Mouse (Mus musculus) MEL (cell line): ENCODE data around the gene Dusp5. TPM values are rescaled to one million over a fixed set of nuclear protein-coding genes. Genes with fewer than 3 reads are reported as not detected.

Experiments used
- DNase-seq: peaks from one replicate; pipeline ENCODE4 v3.0.0; 2011; ENCODE audit warnings: low read depth, low spot score
- H3K27ac ChIP-seq: 2 replicates; pipeline ENCODE4 v1.5.1; 2012; ENCODE audit warnings: low read depth, mild to moderate bottlenecking, control low read depth, low read length, moderate library complexity; ENCODE audit not compliant: control insufficient read depth
- H3K27me3 ChIP-seq, 2 experiments: fragments of 150-350 bp in 1 of 2; sonication (generic) in 1 of 2; 2 replicates each; pipeline ENCODE4 v1.6.1; 2012; ENCODE audit warnings: low read length in 2 of 2, mild to moderate bottlenecking in 2 of 2, improper control_type of control experiment in 1 of 2, moderate library complexity in 1 of 2; ENCODE audit not compliant: insufficient read depth in 2 of 2, control insufficient read depth in 1 of 2
- H3K36me3 ChIP-seq, 2 experiments: 2 replicates each; pipeline ENCODE4 v1.6.1; 2012 to 2014; ENCODE audit warnings: low read length in 2 of 2, improper control_type of control experiment in 1 of 2, inconsistent platforms in 1 of 2, mild to moderate bottlenecking in 1 of 2; ENCODE audit not compliant: insufficient read depth in 2 of 2, control insufficient read depth in 1 of 2
- H3K4me1 ChIP-seq, 2 experiments: fragments of 150-350 bp in 1 of 2; sonication (generic) in 1 of 2; 2 replicates each; pipeline ENCODE4 v1.6.1; 2012; ENCODE audit warnings: low read length in 2 of 2, improper control_type of control experiment in 1 of 2, mild to moderate bottlenecking in 1 of 2; ENCODE audit not compliant: insufficient read depth in 2 of 2, control insufficient read depth in 1 of 2
- H3K4me3 ChIP-seq, 2 experiments: fragments of 150-350 bp in 1 of 2; sonication (generic) in 1 of 2; 2 replicates each; pipeline ENCODE4 v1.5.1; 2012; ENCODE audit warnings: low read depth in 2 of 2, low read length in 2 of 2, mild to moderate bottlenecking in 2 of 2, moderate library complexity in 2 of 2, control low read depth in 1 of 2, improper control_type of control experiment in 1 of 2; ENCODE audit not compliant: control insufficient read depth in 1 of 2, insufficient read depth in 1 of 2
- H3K79me2 ChIP-seq: 2 replicates; pipeline ENCODE4 v1.6.1; 2012; ENCODE audit warnings: mild to moderate bottlenecking, low read length, moderate library complexity; ENCODE audit not compliant: control insufficient read depth, poor library complexity, insufficient read depth
- H3K9ac ChIP-seq: 2 replicates; pipeline ENCODE4 v1.6.1; 2012; ENCODE audit warnings: low read depth, mild to moderate bottlenecking, control low read depth, low read length, moderate library complexity; ENCODE audit not compliant: control insufficient read depth, poor library complexity, severe bottlenecking
- H3K9me3 ChIP-seq: fragments of 150-350 bp; sonication (generic); replicated peaks from 2 replicates; pipeline ENCODE4 v1.6.1; 2012; ENCODE audit warnings: mild to moderate bottlenecking, low read length, improper control_type of control experiment, moderate library complexity; ENCODE audit not compliant: insufficient read depth
- CTCF ChIP-seq, 3 experiments: IDR thresholded peaks in 2 of 3; conservative IDR thresholded peaks in 1 of 3; 2 replicates each; pipeline ENCODE4 v1.5.1; 2011 to 2012; ENCODE audit warnings: low read length in 3 of 3, low read depth in 2 of 3, mild to moderate bottlenecking in 2 of 3, improper control_type of control experiment in 1 of 3, inconsistent platforms in 1 of 3, mixed read lengths in 1 of 3, moderate library complexity in 1 of 3; ENCODE audit not compliant: control insufficient read depth in 1 of 3, insufficient read depth in 1 of 3, poor library complexity in 1 of 3, severe bottlenecking in 1 of 3
- ELF1 ChIP-seq: IDR thresholded peaks from 2 replicates; pipeline ENCODE4 v1.6.1; 2014; ENCODE audit warnings: low read depth, mild to moderate bottlenecking, inconsistent platforms, low read length, improper control_type of control experiment, moderate library complexity
- ETS1 ChIP-seq: IDR thresholded peaks from 2 replicates; pipeline ENCODE4 v1.6.1; 2012; ENCODE audit warnings: low read depth, mild to moderate bottlenecking, inconsistent platforms, low read length, improper control_type of control experiment, moderate library complexity
- GATA1 ChIP-seq: IDR thresholded peaks from 2 replicates; pipeline ENCODE4 v1.6.1; 2011; ENCODE audit warnings: low read depth, low read length, improper control_type of control experiment
- HCFC1 ChIP-seq: IDR thresholded peaks from 2 replicates; pipeline ENCODE4 v1.6.1; 2012; ENCODE audit warnings: low read depth, mild to moderate bottlenecking, inconsistent platforms, low read length, improper control_type of control experiment, moderate library complexity
- MAX ChIP-seq: IDR thresholded peaks from 2 replicates; pipeline ENCODE4 v1.6.1; 2011; ENCODE audit warnings: low read length, improper control_type of control experiment
- MAZ ChIP-seq: IDR thresholded peaks from 2 replicates; pipeline ENCODE4 v1.6.1; 2012; ENCODE audit warnings: low read depth, mild to moderate bottlenecking, inconsistent platforms, low read length, improper control_type of control experiment
- MYC ChIP-seq: IDR thresholded peaks from 2 replicates; pipeline ENCODE4 v1.6.1; 2011; ENCODE audit warnings: low read depth, mild to moderate bottlenecking, low read length, improper control_type of control experiment, moderate library complexity
- NRF1 ChIP-seq: IDR thresholded peaks from 2 replicates; pipeline ENCODE4 v1.6.1; 2014; ENCODE audit warnings: low read depth, mild to moderate bottlenecking, inconsistent platforms, low read length, improper control_type of control experiment, moderate library complexity; ENCODE audit not compliant: poor library complexity, insufficient read depth, severe bottlenecking
- POLR2A ChIP-seq, 2 experiments: IDR thresholded peaks; 2 replicates each; pipeline ENCODE4 v1.6.1; 2011 to 2012; ENCODE audit warnings: low read length in 2 of 2, mild to moderate bottlenecking in 2 of 2, control low read depth in 1 of 2, improper control_type of control experiment in 1 of 2, low read depth in 1 of 2, moderate library complexity in 1 of 2; ENCODE audit not compliant: control insufficient read depth in 1 of 2, insufficient read depth in 1 of 2, poor library complexity in 1 of 2
- POLR2AphosphoS2 ChIP-seq: IDR thresholded peaks from 2 replicates; pipeline ENCODE4 v1.6.1; 2011; ENCODE audit warnings: low read length, improper control_type of control experiment
- POLR2AphosphoS5 ChIP-seq: IDR thresholded peaks from 2 replicates; pipeline ENCODE4 v1.6.1; 2012; ENCODE audit warnings: low read depth, borderline replicate concordance, mild to moderate bottlenecking, inconsistent platforms, low read length, moderate library complexity, mixed read lengths
- RCOR1 ChIP-seq: IDR thresholded peaks from 2 replicates; pipeline ENCODE4 v1.6.1; 2012; ENCODE audit warnings: low read depth, mild to moderate bottlenecking, inconsistent platforms, low read length, improper control_type of control experiment
- TAL1 ChIP-seq: IDR thresholded peaks from 2 replicates; pipeline ENCODE4 v1.6.1; 2012; ENCODE audit warnings: mild to moderate bottlenecking, inconsistent platforms, low read length, moderate library complexity, mixed read lengths
- TBP ChIP-seq: IDR thresholded peaks from 2 replicates; pipeline ENCODE4 v1.8.0; 2011; ENCODE audit warnings: low read depth, low read length, improper control_type of control experiment
- TCF12 ChIP-seq: IDR thresholded peaks from 2 replicates; pipeline ENCODE4 v1.6.1; 2014; ENCODE audit warnings: low read depth, mild to moderate bottlenecking, inconsistent platforms, low read length, improper control_type of control experiment, moderate library complexity
- USF2 ChIP-seq, 2 experiments: IDR thresholded peaks; 2 replicates each; pipeline ENCODE4 v1.6.1; 2011 to 2012; ENCODE audit warnings: improper control_type of control experiment in 2 of 2, low read length in 2 of 2, borderline replicate concordance in 1 of 2, inconsistent platforms in 1 of 2, low read depth in 1 of 2, mild to moderate bottlenecking in 1 of 2; ENCODE audit not compliant: insufficient read depth in 1 of 2
- ZMIZ1 ChIP-seq: IDR thresholded peaks from 2 replicates; pipeline ENCODE4 v1.6.1; 2012; ENCODE audit warnings: low read depth, mild to moderate bottlenecking, inconsistent platforms, low read length, improper control_type of control experiment, moderate library complexity
- ZNF384 ChIP-seq: IDR thresholded peaks from 2 replicates; pipeline ENCODE4 v1.6.1; 2012; ENCODE audit warnings: low read depth, mild to moderate bottlenecking, inconsistent platforms, low read length, improper control_type of control experiment
- polyA plus RNA-seq, 2 experiments: library from polyadenylated mRNA; stranded (reverse) in 1 of 2; unstranded in 1 of 2; fragments of >175 nt in 1 of 2; fragments of >200 nt in 1 of 2; gene quantifications; 2 replicates each; pipeline versions ENCODE4 v1.2.1 to v1.2.4; 2012; ENCODE audit warnings: low replicate concordance in 2 of 2, low read depth in 1 of 2; ENCODE audit not compliant: insufficient read length in 2 of 2, insufficient read depth in 1 of 2, missing spikeins in 1 of 2
- total RNA-seq: library from RNA; depleted of rRNA; stranded (reverse); fragments of 300-350 nt; gene quantifications from 2 replicates; pipeline ENCODE4 v1.2.3, GENCODE M21; 2012

Dusp5 gene
- total and polyA plus RNA-seq, 3 experiments = 7.6 to 13.8 TPM; not detected in 1

DNA sequence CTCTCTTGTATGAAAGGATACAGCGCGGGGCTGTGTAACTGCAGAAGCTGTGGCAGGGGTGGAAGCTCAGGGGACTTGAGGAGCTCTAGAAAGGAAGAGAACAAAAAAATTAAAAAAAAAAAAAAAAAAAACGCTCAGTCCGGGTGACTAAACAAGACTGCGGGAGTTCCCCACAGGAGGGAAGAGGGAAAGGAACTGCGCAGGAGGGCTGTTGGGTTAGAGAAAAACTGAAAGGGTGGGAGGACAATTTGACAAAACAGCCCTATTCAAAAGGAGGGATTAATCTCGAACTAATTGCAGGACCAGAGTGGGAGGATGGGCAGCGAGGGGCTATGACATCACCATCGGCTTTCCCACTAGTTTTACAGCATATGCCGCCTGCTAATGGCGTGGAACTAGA lies 39.0 kb downstream of the Dusp5 start:
- H3K4me3 ChIP-seq = no peak overlapping the region
- 0 out of 2 replicates have a peak, but pooled peaks have one; percentile 16 for TF ChIP-seq ZNF384
- no peak for TF ChIP-seq USF2 (IDR thresholded peaks at IDR 0.05; ENCODE audit: borderline replicate concordance in 1 of 2, insufficient read depth in 1 of 2, low read depth in 1 of 2, low read length in 2 of 2)
- no peak overlapping the region for H3K27ac ChIP-seq

DNA sequence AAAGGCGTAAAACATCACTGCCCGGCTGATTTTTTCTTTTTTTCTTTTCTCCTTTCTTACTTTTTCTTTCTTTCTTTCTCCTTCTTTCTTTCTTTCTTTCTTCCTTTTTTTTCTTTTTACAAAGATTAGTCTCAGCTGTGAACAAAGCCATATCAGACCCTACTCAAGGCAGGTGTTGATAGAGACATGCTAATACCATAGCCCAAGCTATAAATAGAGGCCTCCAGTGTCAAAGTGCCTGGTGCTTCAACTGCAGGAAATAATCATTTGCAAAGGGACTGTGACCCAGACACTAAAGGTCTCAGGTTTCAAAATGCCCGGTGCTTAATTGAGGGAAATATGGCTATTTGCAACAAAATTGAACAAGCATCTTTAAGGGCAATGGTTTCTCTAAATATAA lies 39.6 kb downstream of the Dusp5 start:
- peaks cover 0 to 8% of the 10 kb centered on the region in 2 experiments; a peak in 1 of 4 replicates for H3K4me1 ChIP-seq
- no peaks in the 10 kb centered on the region for H3K79me2 ChIP-seq

More for the DNA sequence above, 39.0 kb downstream of the Dusp5 start:
- DNase-seq = no peak
- no peaks in the 10 kb centered on the region for H3K79me2 ChIP-seq
- H3K4me1 ChIP-seq = peaks cover 0 to 8% of the 10 kb centered on the region in 2 experiments; a peak in 1 of 4 replicates
- H3K9me3 ChIP-seq = no peaks in the 10 kb centered on the region
- 0 out of 4 replicates have a peak, but pooled peaks cover 0 to 3% of the 10 kb centered on the region in 2 experiments for H3K36me3 ChIP-seq
- H3K27me3 ChIP-seq = peaks cover 0 to 6% of the 10 kb centered on the region in 2 experiments; a peak in 3 of 4 replicates
- H3K9ac ChIP-seq = no peak overlapping the region

DNA sequence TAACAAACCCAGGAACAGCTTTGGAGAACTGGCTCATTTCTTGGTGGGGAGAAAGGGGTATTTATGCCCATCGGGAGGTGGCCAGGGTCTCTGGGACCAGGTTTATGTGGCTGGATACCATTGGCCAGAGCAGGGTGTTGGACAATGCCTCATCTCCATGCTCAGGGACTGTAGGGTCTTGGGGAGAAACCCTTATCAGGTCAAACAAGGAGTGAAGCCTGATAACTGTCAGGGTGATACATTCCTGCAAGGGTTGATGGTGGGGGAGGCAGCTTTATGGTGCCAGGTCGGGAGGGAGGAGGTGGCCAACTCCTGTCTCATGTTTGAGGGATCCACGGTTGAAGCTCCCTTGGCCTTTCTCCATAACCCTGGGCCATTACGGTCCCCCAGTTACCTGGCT lies 42.1 kb downstream of the Dusp5 start:
- Histone ChIP-seq H3K9ac (no peak overlapping the region), H3K36me3 (0 out of 4 replicates have a peak, but pooled peaks cover 0 to 3% of the 10 kb centered on the region in 2 experiments), H3K4me3 (no peak overlapping the region), H3K27ac (no peak overlapping the region)
- TF ChIP-seq MAZ (no peak), POLR2AphosphoS2 (no peak), ZMIZ1 (no peak), TBP (no peak), USF2 (IDR thresholded peaks at IDR 0.05; ENCODE audit: borderline replicate concordance in 1 of 2, insufficient read depth in 1 of 2, low read depth in 1 of 2, low read length in 2 of 2) (no peak), TAL1 (no peak), MYC (no peak)
- TF ChIP-seq, all 39 proteins: peak for 0
- DNase-seq = no peak
- Histone ChIP-seq H3K27me3 (peaks cover 14 to 21% of the 10 kb centered on the region in 2 experiments), H3K79me2 (no peaks in the 10 kb centered on the region), H3K9me3 (no peaks in the 10 kb centered on the region), H3K4me1 (peaks cover 0 to 8% of the 10 kb centered on the region in 2 experiments; a peak in 1 of 4 replicates)

More for the DNA sequence above, 39.6 kb downstream of the Dusp5 start:
- Histone ChIP-seq H3K36me3 (0 out of 4 replicates have a peak, but pooled peaks cover 0 to 3% of the 10 kb centered on the region in 2 experiments), H3K27ac (no peak overlapping the region), H3K4me3 (no peak overlapping the region), H3K9me3 (no peaks in the 10 kb centered on the region), H3K27me3 (peaks cover 2 to 8% of the 10 kb centered on the region in 2 experiments; a peak in 3 of 4 replicates), H3K9ac (no peak overlapping the region)
- DNase-seq = no peak
- TF ChIP-seq ETS1 = no peak
- no peak for TF ChIP-seq TCF12
- TF ChIP-seq POLR2A (IDR thresholded peaks at IDR 0.05; ENCODE audit: control insufficient read depth in 1 of 2, insufficient read depth in 1 of 2, low read depth in 1 of 2, low read length in 2 of 2, poor library complexity in 1 of 2) = no peak
- no peak for TF ChIP-seq GATA1
- no peak for TF ChIP-seq CTCF (IDR thresholded peaks at IDR 0.05 in 2 of 3, conservative IDR thresholded peaks at IDR 0.05 in 1 of 3; ENCODE audit: control insufficient read depth in 1 of 3, insufficient read depth in 1 of 3, low read depth in 2 of 3, low read length in 3 of 3, poor library complexity in 1 of 3, severe bottlenecking in 1 of 3)
- no peak for TF ChIP-seq MAX
- TF ChIP-seq HCFC1 = no peak
- TF ChIP-seq POLR2AphosphoS5 = no peak
- no peak for TF ChIP-seq NRF1
- TF ChIP-seq RCOR1 = no peak
- no peak for TF ChIP-seq ELF1
- TF ChIP-seq USF2 (IDR thresholded peaks at IDR 0.05; ENCODE audit: borderline replicate concordance in 1 of 2, insufficient read depth in 1 of 2, low read depth in 1 of 2, low read length in 2 of 2) = no peak
- TF ChIP-seq POLR2AphosphoS2 = no peak
